Mouse (Mus musculus) right cerebral cortex, adult 2 months (tissue): ENCODE measurements at regions not wholly inside any gene's neighbourhood (a gene's known extent, or its start where the extent isn't known, plus 50 kb on each side); places are given as distances from the start of the nearest gene placed in this dataset.
"Not testable (repeated sequence)": the region's sequence is repeated elsewhere in the genome, so short reads cannot be mapped to it uniquely, and the experiment has no call there.

Source experiments
- DNase-seq, 2 experiments: peaks; one replicate each; pipeline ENCODE4 v3.0.0; 2021 to 2022; ENCODE audit warnings: low spot score in 2 of 2

DNA sequence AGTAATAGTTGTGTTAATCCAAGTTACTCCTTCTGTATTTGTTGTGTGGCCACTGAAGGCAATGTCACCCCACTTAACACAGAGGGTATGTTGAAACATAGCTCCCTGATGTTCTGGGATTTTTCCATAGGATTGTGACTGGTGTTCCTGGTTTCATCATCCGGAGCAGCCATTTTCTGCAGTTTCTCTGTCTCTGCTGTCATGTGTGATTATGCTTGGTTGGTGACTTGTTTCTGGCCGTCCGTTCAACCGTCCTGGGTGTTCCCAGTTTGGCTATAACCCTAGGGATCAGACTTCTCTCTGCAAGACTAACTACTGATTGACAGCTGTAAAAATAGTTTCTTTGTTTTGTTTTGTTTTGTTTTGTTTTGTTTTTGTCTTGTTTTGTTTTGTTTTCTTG, 98.1 kb upstream of the Rpl34 start:
- no peak for DNase-seq

DNA sequence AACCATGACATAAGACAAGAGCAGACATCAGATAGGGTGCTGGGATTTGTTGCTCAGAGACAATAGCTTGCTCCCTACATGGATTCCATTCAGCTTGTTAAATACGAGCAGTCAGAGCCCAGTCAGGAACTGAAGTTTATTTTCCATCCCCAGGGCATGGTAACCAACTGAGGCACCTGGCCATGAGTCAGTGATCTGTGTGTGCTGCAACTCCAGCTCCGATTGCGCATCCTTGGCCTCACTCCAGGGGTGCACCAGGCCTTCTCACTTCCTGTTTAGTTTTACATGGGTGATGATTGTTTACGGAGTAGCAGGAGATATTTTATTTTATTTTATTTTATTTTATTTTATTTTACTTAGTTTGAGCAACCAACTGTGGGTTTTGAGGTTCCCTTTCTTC, 97.7 kb upstream of the Rpl34 start:
- DNase-seq, result no peak

DNA sequence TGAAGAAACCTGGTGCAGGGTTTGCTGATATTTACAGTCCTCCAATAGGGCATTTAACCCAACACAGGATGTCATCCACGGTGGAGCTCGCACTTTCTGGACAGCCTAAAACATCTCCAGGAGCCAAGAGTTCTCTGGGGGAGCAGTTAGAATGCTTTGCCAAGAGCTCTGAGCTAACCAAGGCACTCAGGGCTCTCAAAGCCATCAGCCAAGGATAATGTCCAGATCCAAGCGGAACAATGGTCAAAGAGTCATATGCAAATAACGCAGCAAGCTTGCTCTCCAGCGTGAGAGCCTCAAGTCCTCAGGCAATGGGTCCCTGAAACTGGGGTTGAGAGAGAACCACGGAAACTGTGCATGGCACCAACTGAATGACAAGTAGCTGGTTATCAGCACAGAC, 96.8 kb upstream of the Rpl34 start:
- no peak for DNase-seq

DNA sequence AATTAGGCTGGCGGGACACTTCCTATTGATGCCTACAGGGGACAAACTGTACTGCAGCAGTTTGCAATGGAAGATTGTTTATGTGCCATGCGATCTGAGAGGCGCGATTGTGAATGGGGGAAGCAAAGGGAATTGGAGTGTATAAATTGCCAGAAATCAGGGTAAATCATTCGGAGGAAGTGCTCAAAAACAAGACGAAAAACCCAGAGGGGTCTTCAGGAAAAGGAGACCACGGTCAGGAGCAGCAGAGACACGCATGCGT, 89.6 kb upstream of the Rpl34 start:
- no peak for DNase-seq

DNA sequence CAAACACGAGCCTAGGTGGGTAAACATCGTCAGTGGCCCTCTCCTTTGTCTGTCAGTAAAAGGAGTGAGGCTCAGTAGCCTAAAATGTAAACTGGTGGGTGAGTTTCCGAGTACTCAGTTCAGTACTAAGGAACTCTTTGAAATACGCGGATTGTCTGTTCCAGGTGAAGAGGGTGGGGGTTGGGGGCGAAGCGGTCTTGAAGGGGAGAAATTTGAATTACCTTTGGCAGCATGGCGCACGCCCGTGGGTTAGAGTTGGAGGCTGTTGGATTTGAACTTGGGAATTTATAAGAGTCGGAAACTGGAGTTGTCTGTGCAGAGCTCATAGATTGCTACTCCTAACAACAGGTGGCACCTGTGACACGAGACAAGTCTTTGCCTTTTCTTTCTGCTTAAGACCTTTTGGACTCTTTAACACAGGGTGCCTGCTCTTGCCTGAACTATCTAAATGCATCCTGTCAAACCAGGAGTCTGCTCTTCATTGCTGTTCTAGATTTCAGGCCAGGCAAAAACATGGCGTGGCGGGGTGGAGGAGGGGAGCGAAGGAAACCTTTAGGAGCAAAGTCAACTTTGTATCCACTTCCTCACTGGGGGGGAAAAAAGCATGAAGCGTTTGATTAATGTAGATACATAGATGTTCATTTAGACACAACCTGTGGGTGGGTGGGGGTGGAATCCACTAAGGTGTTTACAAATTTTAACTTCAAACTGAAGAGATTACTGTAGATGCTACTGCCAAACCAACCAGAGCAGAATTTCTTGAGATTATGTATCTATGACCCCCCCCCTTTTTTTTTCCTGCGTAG, 89.0 kb upstream of the Rpl34 start:
- DNase-seq, result no peak

DNA sequence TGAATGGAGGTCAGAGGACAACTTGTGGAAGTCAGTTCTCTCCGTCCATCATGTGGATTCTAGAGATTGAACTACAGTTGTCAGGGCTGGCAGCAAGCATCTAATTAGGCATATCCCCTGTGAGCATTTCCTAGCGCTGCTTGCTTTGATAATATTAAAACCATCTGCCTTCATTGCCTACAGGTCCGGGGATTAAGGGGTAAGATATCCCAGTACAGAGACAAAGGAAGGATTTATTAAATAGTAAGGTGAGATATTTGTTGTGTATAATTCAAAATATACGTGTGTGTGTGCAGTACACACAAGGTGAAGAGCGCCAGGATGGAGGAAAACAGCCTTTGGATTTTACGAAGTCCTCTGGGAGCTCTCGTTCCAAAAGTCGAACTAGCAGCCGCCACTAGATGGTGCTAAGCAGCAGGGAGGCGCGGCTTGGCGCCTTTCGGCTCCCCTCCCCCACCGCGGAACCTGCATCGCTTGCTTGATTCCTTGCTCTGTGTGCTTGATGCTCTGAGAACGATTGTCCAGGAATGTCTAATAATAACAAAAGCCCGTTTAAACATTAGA, 88.4 kb upstream of the Rpl34 start:
- peak; percentile 91 to 93 for DNase-seq

DNA sequence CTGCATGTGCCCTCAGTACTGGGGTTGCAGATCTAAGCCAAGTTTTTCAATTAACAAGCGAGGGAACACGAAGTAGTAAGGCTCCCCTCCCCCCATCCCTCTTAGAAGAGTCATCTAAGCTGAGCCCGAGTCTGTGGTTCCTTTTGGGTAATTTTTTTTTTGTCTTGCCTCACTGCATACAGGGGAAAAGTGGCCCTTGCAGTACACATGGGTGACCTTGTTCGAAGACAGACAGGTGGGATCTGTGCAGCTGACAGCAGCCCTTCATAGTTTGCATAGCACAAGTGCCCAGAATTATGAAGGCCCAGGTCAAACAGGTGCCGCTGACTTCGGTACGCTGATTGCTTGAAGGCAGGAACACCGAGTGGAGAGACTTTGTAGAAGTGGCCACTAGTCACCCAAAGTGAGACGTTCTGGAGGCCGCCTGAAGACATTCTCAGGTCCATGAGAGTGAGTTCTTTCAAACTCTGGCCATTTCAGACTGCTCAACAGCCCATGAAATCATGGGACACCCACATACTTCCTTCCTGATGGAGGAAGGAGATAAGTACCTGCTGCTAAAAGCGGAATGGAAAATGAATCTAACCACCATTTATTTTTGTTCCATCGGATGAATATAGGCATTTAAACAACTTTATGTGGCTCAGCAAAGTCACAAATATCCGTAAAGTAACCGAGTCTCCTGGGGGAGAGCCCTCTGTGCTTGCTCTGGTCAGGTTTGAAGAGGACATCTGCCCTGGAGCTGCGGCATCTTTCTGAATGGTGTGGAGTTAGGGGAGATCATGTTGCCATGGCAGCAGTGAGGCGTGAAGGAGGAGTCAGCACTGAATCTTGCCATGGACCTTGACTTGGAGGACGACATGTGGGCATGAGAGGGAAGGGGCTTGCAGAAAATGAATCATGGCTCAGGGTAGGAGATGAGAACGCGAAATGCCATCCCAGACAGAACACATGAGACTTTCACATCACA, 79.8 kb upstream of the Rpl34 start:
- DNase-seq, result no peak

DNA sequence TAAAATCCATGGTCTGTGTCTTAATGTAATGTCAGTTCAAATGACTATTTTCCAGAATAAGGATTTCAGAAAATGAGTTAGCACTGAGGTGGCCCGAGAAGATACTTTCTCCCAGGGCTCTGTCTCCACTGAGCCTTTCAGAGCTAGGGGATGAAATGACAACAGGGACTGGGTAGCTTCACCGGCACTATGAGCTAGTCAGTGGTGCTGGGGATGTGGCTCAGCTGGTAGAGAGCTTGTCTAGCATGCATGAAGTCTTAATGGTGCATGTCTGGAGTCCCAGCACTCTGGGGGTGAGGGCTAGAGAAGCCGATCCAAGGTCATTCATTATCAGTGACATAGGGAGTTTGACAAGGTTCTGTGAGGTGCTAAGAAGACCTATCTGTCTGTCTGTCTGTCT, 75.1 kb upstream of the Rpl34 start:
- DNase-seq, result no peak

DNA sequence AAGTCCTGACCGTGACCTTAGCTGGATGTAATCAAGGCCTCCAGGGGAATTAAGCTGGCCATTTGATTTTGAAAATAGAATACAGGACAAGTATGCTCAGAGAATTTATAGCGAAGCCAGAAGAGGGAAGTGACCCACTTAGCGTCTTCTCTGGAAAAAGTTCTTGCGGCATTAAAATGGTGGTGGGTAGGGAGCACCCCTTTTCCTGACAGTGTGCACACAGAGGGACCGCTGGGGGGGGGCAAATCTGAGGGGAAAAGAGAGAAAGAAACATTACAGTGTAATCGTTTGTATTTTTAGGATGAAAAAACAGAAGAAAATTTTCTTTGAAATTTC, 74.1 kb upstream of the Rpl34 start:
- no peak for DNase-seq

DNA sequence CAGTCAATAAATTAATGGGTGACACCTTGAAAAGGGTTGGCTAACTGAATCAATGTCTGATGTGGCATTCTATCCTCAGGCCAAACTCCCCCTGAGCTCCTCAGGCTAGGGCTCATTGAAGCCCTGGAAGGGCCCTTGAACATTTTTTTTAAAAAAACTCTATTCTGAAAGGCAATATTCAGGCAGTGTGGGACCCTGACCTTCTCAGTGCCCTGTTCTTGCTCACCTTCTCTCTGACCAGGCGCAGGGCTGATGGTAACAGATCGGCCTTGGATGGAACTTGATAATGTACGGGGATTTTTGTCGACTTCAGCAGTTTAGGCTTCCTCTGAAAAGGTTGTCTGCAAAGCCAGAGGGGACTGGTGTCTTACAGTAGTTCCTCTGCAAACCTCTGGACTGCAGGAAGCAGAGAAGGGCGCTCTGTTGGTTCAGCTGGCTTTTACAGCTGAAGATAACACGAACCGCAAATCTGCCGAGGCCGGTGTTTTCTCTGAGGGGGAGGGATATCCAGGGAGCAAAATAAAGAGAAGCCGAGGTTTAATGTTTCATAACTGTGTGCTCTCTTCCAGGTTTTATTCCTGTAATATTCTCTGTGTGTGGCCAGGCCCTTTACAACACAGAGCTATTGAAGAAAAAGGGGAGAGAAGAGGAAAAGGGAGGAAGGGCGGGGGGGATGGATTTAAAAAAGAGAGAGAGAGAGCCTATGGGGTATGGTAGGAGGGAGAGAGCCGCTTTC, 73.6 kb upstream of the Rpl34 start:
- DNase-seq, result no peak

DNA sequence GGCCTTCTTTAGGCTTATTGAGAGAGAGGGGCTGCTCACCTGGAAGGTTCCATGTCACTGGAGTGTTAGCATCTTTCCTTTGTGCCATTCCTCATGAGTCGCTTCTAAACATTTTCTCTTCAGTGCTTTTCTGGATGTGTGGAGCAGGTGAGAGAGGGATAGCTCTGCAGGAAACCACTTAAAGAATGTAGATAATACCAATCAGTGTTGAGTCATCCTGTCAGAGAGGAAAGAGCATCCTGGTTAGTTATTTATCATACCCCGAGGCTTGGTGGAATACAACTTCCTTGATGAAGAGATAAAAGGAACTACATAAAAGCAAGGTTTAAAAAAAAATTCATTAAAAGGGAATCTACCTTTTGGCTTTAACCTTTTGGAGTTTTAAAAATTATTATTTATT, 69.8 kb upstream of the Rpl34 start:
- no peak for DNase-seq

DNA sequence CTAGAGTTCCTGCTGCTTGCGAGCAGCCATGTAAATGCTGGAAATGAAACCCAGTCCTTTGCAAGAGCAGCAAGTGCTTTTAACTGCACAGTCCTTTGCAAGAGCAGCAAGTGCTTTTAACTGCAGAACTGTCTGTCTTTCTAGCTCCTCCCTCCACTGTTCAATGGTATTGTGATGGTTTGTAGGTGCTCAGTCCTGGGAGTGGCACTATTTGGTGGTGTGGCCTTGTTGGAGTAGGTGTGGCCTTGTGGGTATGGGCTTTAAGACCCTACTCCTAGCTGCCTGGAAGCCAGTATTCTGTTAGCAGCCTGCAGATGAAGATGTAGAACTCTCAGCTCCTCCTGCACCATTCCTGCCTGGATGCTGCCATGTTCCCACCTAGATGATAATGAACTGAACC, 67.8 kb upstream of the Rpl34 start:
- DNase-seq, result not testable (repeated sequence)

DNA sequence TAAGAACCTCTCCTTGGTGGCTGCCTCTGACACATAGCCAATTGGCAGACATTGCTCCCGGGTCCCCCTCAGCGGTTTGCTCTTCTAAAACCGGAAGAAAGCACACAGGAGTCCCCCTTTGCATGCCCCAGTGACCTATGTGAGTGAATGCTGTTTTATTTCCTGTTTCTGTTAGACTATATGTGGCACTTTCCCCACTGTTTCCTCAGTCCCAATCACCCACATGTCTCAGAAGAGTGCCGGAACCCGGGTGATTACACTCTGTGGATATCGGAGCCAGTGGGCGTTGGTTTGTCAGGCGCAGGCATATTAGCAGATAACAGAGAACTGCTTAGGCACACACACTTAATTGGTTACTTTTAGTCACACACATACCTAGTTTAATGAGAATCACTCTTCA, 66.3 kb upstream of the Rpl34 start:
- no peak for DNase-seq

DNA sequence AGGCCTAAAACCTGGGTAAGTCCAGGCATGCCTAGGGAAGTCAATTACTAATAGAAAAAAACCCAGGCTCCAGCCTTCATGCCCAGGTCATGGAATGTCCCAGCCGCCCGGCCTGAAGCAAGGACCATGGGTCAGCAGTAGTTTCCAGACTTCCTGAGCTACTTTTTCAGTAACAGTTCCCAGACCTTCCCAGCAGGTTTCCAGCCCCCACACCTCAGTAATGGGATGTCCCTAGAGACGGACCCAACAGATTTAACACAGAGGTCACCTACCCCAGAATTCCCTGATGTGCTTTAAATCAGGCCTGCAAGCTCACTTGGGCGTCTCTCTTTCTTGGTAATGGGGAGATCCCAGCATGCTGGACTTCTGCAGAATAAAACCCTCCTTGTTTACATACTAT, 65.2 kb upstream of the Rpl34 start:
- no peak for DNase-seq

DNA sequence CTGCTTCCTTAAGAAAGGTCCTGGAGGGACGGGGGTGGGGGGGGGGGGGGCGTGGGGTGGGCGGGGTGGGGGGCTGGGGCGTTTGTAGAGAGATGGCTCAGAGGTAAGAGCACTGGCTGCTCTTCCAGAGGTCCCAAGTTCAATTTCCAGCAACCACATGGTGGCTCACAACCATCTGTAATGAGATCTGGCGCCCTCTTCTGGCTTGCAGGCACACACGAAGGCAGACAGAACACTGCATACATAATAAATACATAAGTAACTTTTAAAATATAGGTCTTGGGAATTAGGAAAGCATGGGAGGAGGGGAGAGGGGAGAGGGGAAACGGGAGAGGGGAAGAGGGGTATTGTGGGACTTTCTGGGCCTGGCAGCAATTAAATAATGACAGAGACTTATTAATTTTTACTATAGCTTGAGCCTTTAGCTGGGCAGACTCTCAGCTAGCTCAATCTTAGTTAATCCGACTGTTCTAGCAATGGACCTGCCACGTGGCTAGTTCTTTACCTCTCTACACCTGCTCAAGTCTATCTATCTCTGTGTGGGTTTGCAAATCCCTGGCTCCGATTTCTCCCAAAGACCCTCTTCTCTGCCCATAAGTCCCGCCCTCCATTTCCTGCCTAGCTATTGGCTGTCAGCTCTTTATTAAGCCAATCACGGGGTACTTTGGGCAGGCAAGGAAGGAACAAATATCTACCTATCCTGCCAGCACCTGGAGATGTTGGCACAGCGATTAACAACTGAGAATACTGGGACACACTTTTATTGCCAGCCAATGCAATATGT, 64.1 kb upstream of the Rpl34 start:
- DNase-seq, result no peak

DNA sequence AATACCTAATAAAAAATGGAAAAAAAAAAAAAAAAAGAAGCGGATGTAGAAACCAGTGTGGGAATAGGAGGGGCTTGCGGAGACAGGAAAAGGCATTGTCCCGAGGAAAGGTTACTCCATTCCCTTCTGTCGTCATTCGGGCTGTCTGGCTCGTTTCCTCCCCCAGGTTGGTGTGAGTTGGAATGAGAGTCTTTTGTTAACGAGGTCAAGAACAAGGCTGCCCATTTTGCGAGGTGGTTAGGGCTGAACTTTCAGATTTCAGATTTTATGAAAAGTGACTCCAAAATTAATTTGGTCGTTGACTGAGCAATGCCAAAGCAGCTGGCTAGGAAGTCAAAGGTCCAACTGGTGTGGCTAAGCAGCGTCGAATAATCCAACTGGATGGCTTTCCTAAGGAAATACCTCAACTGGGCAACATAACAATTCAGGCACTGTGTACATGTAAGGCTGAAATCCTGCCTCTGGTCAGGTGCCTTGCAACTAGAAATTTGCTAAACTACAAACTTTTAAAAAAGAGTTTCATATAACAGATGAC, 50.6 kb upstream of the Rpl34 start:
- no peak for DNase-seq
